Mouse (Mus musculus) lung, embryonic 14.5 days (tissue): Measurements from ENCODE around the gene Ttyh2. TPM values are rescaled to one million over a fixed set of nuclear protein-coding genes. Genes with fewer than 3 reads are reported as not detected.

Experiments
- ATAC-seq: fragments of 200-750 bp; cut with Nextera tagmentation; 2 replicates; pipeline ENCODE4 v1.8.0; 2017; ENCODE audit warnings: mild to moderate bottlenecking, moderate TSS enrichment, moderate library complexity; ENCODE audit not compliant: insufficient read depth
- DNase-seq: peaks from one replicate; pipeline ENCODE4 v3.0.0-alpha.2; 2015
- H3K27ac ChIP-seq: fragments of 300-500 bp; sonication (generic); 2 replicates; pipeline ENCODE4 v1.5.1; 2014; ENCODE audit warnings: low read depth, mild to moderate bottlenecking, moderate library complexity
- H3K27me3 ChIP-seq: fragments of 300-500 bp; sonication (generic); 2 replicates; pipeline ENCODE4 v1.6.1; 2014; ENCODE audit warnings: low read length, control low read depth; ENCODE audit not compliant: insufficient read depth
- H3K36me3 ChIP-seq: fragments of 300-500 bp; sonication (generic); 2 replicates; pipeline ENCODE4 v1.6.1; 2014; ENCODE audit warnings: control low read depth; ENCODE audit not compliant: insufficient read depth
- H3K4me1 ChIP-seq: fragments of 300-500 bp; sonication (generic); 2 replicates; pipeline ENCODE4 v1.6.1; 2014; ENCODE audit warnings: antibody characterized with exemption, control low read depth; ENCODE audit not compliant: insufficient read depth
- H3K4me2 ChIP-seq: fragments of 300-500 bp; sonication (generic); 2 replicates; pipeline ENCODE4 v1.6.1; 2014; ENCODE audit warnings: mild to moderate bottlenecking
- H3K4me3 ChIP-seq: fragments of 300-500 bp; sonication (generic); 2 replicates; pipeline ENCODE4 v1.5.1; 2014; ENCODE audit warnings: low read depth, low read length
- H3K9ac ChIP-seq: fragments of 300-500 bp; sonication (generic); 2 replicates; pipeline ENCODE4 v1.6.1; 2014
- H3K9me3 ChIP-seq: fragments of 300-500 bp; sonication (generic); 2 replicates; pipeline ENCODE4 v1.6.1; 2016; ENCODE audit warnings: low read depth, low read length, control low read depth
- CTCF ChIP-seq: IDR thresholded peaks from 2 replicates; pipeline ENCODE4 v1.5.1; 2016; ENCODE audit warnings: antibody characterized with exemption, low read depth
- WGBS: fragments of 180-500 bp; shearing (Covaris S2); extraction: QIAGEN DNeasy Blood & Tissue Kit; methylation state at CpG from one replicate; pipeline ENCODE4 v1.1.7; 2014; 5-methylcytosine and 5-hydroxymethylcytosine counted together
- polyA plus RNA-seq: library from polyadenylated mRNA; unstranded; fragments of >200 nt; fragmentation: Nextera tagmentation; extraction: Ambion mirVana; gene quantifications from 2 replicates; pipeline ENCODE4 v1.2.1, GENCODE M21; 2014

The Ttyh2 gene
- polyA plus RNA-seq, result 12.1 and 13.1 TPM in 2 replicates

DNA sequence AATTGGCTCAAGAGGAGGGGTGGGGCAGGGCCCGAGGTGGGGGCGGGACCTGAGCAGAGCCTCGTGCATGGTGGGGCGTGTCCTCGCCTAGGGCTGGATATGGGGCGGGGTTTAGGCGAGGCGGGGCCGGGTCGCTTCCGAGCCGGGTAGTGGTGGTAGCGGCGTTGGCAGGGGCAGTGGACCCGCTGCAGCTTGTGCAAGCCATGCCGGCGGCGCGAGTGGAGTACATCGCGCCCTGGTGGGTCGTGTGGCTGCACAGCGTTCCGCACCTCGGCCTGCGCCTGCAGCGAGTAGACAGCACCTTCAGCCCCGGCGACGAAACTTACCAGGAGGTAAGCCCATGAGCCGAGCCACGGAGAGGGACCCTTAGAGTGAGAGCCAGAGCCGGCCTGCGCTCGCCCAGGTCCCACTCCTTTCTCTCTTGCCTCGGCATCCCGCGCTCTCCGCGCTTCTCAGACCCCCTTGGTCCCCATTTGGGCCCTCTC is at the start of gene Ttyh2:
Gene Ttyh2, plus strand, starts transcription at position 91 of the 485 bp plus-strand sequence.
- ATAC-seq (peak; percentile 89), DNase-seq (peak; percentile 93)
- Histone ChIP-seq H3K27ac (peak within 1 kb of the TSS; percentile 34; the same call in 1 of the 2 replicates), H3K9me3 (no peaks in the 10 kb centered on the region), H3K9ac (peak within 1 kb of the TSS; percentile 65), H3K4me1 (peaks cover 22% of the 10 kb centered on the region), H3K36me3 (peaks cover 34% of the 10 kb centered on the region), H3K4me3 (peak within 1 kb of the TSS; percentile 60), H3K27me3 (no peaks in the 10 kb centered on the region), H3K4me2 (peak within 1 kb of the TSS; percentile 99)
- no peak for TF ChIP-seq CTCF
- 1% methylated on average over 40 of the region's 40 CpGs for WGBS

- H3K4me3 ChIP-seq, result no peak overlapping the region
- no peaks in the 10 kb centered on the region for H3K27me3 ChIP-seq
- 58% methylated on average over 13 of the region's 13 CpGs for WGBS
- H3K36me3 ChIP-seq, result no peaks in the 10 kb centered on the region
- no peak overlapping the region for H3K9ac ChIP-seq
- no peaks in the 10 kb centered on the region for H3K9me3 ChIP-seq
- ATAC-seq, result no peak
- H3K4me1 ChIP-seq, result no peaks in the 10 kb centered on the region
- H3K4me2 ChIP-seq, result no peak overlapping the region
- no peak for TF ChIP-seq CTCF
- peak; percentile 55 for DNase-seq
- H3K27ac ChIP-seq, result no peak overlapping the region
Observed at GRCm38 (mm10) chr11:114626071-114626690, 49.0 kb upstream of the Ttyh2 start.

DNA sequence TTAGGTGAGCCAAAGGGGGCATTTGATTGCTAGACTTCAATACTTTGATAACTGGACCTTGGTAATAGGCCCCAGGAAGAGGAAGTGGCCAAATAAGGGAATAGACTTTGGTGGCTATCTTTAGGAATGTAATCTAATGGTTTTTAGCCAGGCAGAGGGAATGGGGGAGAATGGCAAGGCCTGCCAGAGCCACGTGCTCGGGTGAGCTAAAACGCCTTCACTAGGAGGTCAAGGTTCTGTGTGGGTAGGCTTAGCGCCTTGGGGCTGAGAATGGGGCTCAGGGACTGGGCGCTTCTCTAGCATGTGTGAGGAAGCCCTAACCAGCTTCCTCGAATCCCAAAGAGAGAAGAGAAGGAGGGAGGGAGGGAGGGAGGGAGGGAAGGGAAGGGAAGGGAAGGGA is 48.2 kb upstream of the Ttyh2 start:
- no peak for DNase-seq
- Histone ChIP-seq H3K9ac (no peak overlapping the region), H3K4me1 (no peaks in the 10 kb centered on the region), H3K4me2 (no peak overlapping the region), H3K27me3 (no peaks in the 10 kb centered on the region), H3K36me3 (no peaks in the 10 kb centered on the region), H3K9me3 (no peaks in the 10 kb centered on the region), H3K4me3 (no peak overlapping the region), H3K27ac (no peak overlapping the region)
- no peak for TF ChIP-seq CTCF
- 56% methylated on average over 6 of the region's 6 CpGs for WGBS
- no peak for ATAC-seq

GRCm38 (mm10) chr11:114628032-114628431 is 47.2 kb upstream of the Ttyh2 start:
- DNase-seq (peak; percentile 48), ATAC-seq (no peak)
- no peaks in the 10 kb centered on the region for H3K36me3 ChIP-seq
- no peak overlapping the region for H3K4me3 ChIP-seq
- no peaks in the 10 kb centered on the region for H3K27me3 ChIP-seq
- no peaks in the 10 kb centered on the region for H3K9me3 ChIP-seq
- H3K4me2 ChIP-seq, result no peak overlapping the region
- no peak overlapping the region for H3K27ac ChIP-seq
- no peak overlapping the region for H3K9ac ChIP-seq
- 72% methylated on average over 12 of the region's 12 CpGs for WGBS
- H3K4me1 ChIP-seq, result no peaks in the 10 kb centered on the region
- TF ChIP-seq CTCF, result peak; percentile 54

GRCm38 (mm10) chr11:114630044-114630443 is 45.2 kb upstream of the Ttyh2 start:
- ATAC-seq (no peak), DNase-seq (no peak)
- Histone ChIP-seq H3K9ac (no peak overlapping the region), H3K4me1 (no peaks in the 10 kb centered on the region), H3K4me2 (no peak overlapping the region), H3K9me3 (no peaks in the 10 kb centered on the region), H3K27ac (no peak overlapping the region), H3K27me3 (peaks cover 2% of the 10 kb centered on the region; the same call in 1 of the 2 replicates), H3K4me3 (no peak overlapping the region), H3K36me3 (no peaks in the 10 kb centered on the region)
- WGBS, result 81% methylated on average over 5 of the region's 5 CpGs
- peak; percentile 45 for TF ChIP-seq CTCF

DNA sequence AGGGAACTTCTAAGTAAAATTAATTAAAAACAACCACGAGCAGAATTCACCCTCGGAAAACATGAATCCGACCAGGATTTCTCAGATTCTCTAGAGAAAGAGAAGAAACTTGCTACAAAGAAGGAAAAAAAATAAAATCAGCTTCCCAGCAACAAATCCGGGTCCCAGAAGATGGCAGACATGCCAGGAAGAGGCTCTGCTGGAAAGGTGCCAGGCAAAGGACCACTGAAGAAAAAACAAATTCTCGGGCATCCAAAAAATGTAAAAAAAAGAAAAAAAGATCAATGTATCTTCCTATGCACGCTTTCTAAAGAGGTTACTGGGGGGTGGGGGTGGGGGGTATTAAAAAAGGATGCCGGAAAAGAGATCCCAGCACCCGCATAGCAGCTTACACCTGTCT is 43.0 kb upstream of the Ttyh2 start:
- Histone ChIP-seq H3K36me3 (no peaks in the 10 kb centered on the region), H3K4me2 (no peak overlapping the region), H3K9me3 (no peaks in the 10 kb centered on the region), H3K4me1 (no peaks in the 10 kb centered on the region), H3K27me3 (peaks cover 12% of the 10 kb centered on the region; the same call in 1 of the 2 replicates), H3K4me3 (no peak overlapping the region), H3K27ac (no peak overlapping the region), H3K9ac (no peak overlapping the region)
- 54% methylated on average over 8 of the region's 8 CpGs for WGBS
- no peak for DNase-seq
- TF ChIP-seq CTCF, result no peak
- ATAC-seq, result no peak

GRCm38 (mm10) chr11:114636292-114636691 is 38.9 kb upstream of the Ttyh2 start:
- no peaks in the 10 kb centered on the region for H3K9me3 ChIP-seq
- TF ChIP-seq CTCF, result peak; percentile 98
- ATAC-seq (peak; percentile 79), DNase-seq (peak; percentile 98)
- H3K9ac ChIP-seq, result no peak overlapping the region
- no peak overlapping the region; the same call in 1 of the 2 replicates for H3K4me2 ChIP-seq
- under 1% methylated on average over 6 of the region's 6 CpGs for WGBS
- no peaks in the 10 kb centered on the region for H3K4me1 ChIP-seq
- H3K4me3 ChIP-seq, result no peak overlapping the region
- H3K36me3 ChIP-seq, result no peaks in the 10 kb centered on the region
- H3K27ac ChIP-seq, result no peak overlapping the region
- H3K27me3 ChIP-seq, result peaks cover 28% of the 10 kb centered on the region
